Mouse (Mus musculus): ENCODE data around the gene Sncg. TPM values are rescaled to one million over a fixed set of nuclear protein-coding genes. Genes with fewer than 3 reads are reported as not detected.

The Sncg gene
- polyA plus RNA-seq, 1 experiment from 2014 or later: 2.3 TPM

DNA sequence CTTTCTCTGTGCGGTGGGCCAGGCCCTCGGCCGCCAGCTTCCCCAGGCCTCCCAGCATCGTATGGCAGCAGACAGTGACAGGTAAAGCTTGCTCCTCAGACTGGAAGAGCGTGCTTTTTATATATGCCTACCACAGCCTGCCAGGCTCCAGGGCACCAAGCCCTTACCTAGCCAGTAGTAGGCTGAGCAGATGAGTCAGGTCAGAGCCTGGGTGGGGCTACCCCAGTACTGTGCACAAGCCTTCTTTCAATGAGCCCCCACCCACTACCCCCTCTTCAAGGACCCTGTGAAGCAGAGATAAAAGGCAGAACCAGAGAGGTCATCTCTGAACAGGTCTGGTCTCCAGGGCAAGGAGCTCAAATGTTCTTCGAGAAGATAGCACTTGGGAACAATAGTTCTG is 19.3 kb downstream of the Sncg start, which contains the start of gene Fam25c:
Fam25c (minus strand) TSS at position 133 of the 400 bp plus-strand sequence.
- Histone ChIP-seq H3K27me3 (replicated peaks) (no peaks in the 10 kb centered on the region), H3K36me3 (no peaks in the 10 kb centered on the region), H3K4me2 (no peak within 1 kb of the TSS), H3K4me3 (no peak within 1 kb of the TSS), H3K27ac (ENCODE audit: poor library complexity, severe bottlenecking) (no peak within 1 kb of the TSS), H3K9me3 (replicated peaks) (no peaks in the 10 kb centered on the region), H3K4me1 (replicated peaks) (peaks cover 9% of the 10 kb centered on the region), H3K9ac (no peak within 1 kb of the TSS)
- WGBS: 66% methylated on average over 6 of the region's 6 CpGs
- ATAC-seq (ENCODE audit: insufficient number of reproducible peaks, low FRiP score): no peak

DNA sequence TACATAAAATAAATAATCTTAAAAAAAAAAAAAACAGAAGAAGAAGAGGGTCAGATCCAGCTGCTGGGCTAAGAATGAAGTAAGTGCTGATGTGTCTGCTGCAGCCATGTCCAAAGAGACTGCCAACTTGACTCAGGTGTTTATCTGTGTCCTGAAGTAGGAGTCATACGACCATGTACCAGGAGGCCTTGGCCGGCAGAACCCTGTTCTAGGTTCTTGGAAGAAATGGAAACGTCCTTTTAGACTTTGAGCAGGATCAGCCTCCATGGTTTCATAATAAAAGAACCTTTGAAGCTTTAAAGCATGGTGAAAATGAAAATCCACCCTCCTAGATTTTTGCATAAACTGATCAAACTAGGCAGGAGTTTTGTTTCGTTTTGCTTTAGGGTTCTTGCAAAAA is 20.1 kb downstream of the Sncg start:
- no peak for ATAC-seq (ENCODE audit: insufficient number of reproducible peaks, low FRiP score)
- 77% methylated on average over 4 of the region's 4 CpGs for WGBS
- H3K4me3 ChIP-seq: no peak overlapping the region

GRCm38 (mm10) chr14:34353326-34353725 is 21.3 kb downstream of the Sncg start:
- H3K9me3 ChIP-seq (replicated peaks): no peaks in the 10 kb centered on the region
- H3K36me3 ChIP-seq: no peaks in the 10 kb centered on the region
- H3K9ac ChIP-seq: no peak overlapping the region
- no peak for ATAC-seq (ENCODE audit: insufficient number of reproducible peaks, low FRiP score)
- H3K4me1 ChIP-seq (replicated peaks): peaks cover 9% of the 10 kb centered on the region
- 89% methylated on average over 3 of the region's 3 CpGs for WGBS
- no peak overlapping the region for H3K4me3 ChIP-seq
- H3K4me2 ChIP-seq: no peak overlapping the region
- no peak overlapping the region for H3K27ac ChIP-seq (ENCODE audit: poor library complexity, severe bottlenecking)
- no peaks in the 10 kb centered on the region for H3K27me3 ChIP-seq (replicated peaks)

More for the DNA sequence above, 20.1 kb downstream of the Sncg start:
- Histone ChIP-seq H3K27ac (ENCODE audit: poor library complexity, severe bottlenecking) (no peak overlapping the region), H3K27me3 (replicated peaks) (no peaks in the 10 kb centered on the region), H3K9me3 (replicated peaks) (no peaks in the 10 kb centered on the region), H3K9ac (no peak overlapping the region), H3K4me2 (no peak overlapping the region), H3K4me1 (replicated peaks) (peaks cover 9% of the 10 kb centered on the region), H3K36me3 (no peaks in the 10 kb centered on the region)

DNA sequence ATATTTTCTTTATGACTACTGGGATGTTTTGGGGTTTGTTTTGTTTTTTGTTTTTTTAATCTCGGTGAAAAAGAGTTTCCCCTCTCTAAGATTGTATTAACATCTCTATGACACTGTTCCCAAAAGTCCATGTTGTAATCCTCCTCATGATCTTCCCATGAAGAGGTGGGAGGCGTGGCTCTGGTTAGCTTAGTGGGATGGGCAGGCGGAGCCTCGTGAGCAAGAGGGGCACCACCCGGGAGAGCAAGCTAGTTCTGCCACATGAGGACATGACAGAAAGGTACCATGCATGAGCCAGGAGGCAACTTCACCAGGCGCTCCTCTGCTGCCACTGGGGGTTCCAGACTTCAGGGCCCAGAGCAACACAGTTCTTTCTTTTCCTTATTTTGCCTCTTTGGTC is 22.1 kb downstream of the Sncg start:
- Histone ChIP-seq H3K9me3 (replicated peaks) (no peaks in the 10 kb centered on the region), H3K4me2 (no peak overlapping the region), H3K36me3 (no peaks in the 10 kb centered on the region), H3K4me3 (no peak overlapping the region), H3K27me3 (replicated peaks) (no peaks in the 10 kb centered on the region), H3K9ac (no peak overlapping the region), H3K4me1 (replicated peaks) (peaks cover 9% of the 10 kb centered on the region), H3K27ac (ENCODE audit: poor library complexity, severe bottlenecking) (no peak overlapping the region)
- no peak for ATAC-seq (ENCODE audit: insufficient number of reproducible peaks, low FRiP score)
- WGBS: 61% methylated on average over 6 of the region's 6 CpGs

- whole genome bisulfite sequencing: 71% methylated on average over 3 of the region's 3 CpGs
- no peak overlapping the region for H3K9ac ChIP-seq
- no peak overlapping the region for H3K4me2 ChIP-seq
- ATAC-seq (ENCODE audit: insufficient number of reproducible peaks, low FRiP score): no peak
- H3K27me3 ChIP-seq (replicated peaks): no peaks in the 10 kb centered on the region
- H3K9me3 ChIP-seq (replicated peaks): no peaks in the 10 kb centered on the region
- H3K36me3 ChIP-seq: no peaks in the 10 kb centered on the region
- no peak overlapping the region for H3K4me3 ChIP-seq
- H3K4me1 ChIP-seq (replicated peaks): peaks cover 9% of the 10 kb centered on the region
- no peak overlapping the region for H3K27ac ChIP-seq (ENCODE audit: poor library complexity, severe bottlenecking)
These were observed 22.9 kb downstream of the Sncg start for GRCm38 (mm10) chr14:34351660-34352059.

- Histone ChIP-seq H3K4me3 (no peak overlapping the region), H3K9ac (no peak overlapping the region), H3K27ac (ENCODE audit: poor library complexity, severe bottlenecking) (no peak overlapping the region), H3K27me3 (replicated peaks) (no peaks in the 10 kb centered on the region), H3K9me3 (replicated peaks) (no peaks in the 10 kb centered on the region), H3K4me1 (replicated peaks) (no peaks in the 10 kb centered on the region; the same call in 1 of the 2 replicates), H3K4me2 (no peak overlapping the region), H3K36me3 (peaks cover 5% of the 10 kb centered on the region; the same call in 1 of the 2 replicates)
- no peak for ATAC-seq (ENCODE audit: insufficient number of reproducible peaks, low FRiP score)
- 85% methylated on average over 8 of the region's 8 CpGs for WGBS
These were observed 25.6 kb downstream of the Sncg start for GRCm38 (mm10) chr14:34349007-34349406.

- Histone ChIP-seq H3K4me2 (no peak overlapping the region), H3K36me3 (peaks cover 8% of the 10 kb centered on the region), H3K4me3 (no peak overlapping the region), H3K27ac (ENCODE audit: poor library complexity, severe bottlenecking) (no peak overlapping the region), H3K4me1 (replicated peaks) (no peaks in the 10 kb centered on the region; the same call in 1 of the 2 replicates), H3K9ac (no peak overlapping the region), H3K27me3 (replicated peaks) (no peaks in the 10 kb centered on the region), H3K9me3 (replicated peaks) (no peaks in the 10 kb centered on the region)
- WGBS: 73% methylated on average over 7 of the region's 7 CpGs
- no peak for ATAC-seq (ENCODE audit: insufficient number of reproducible peaks, low FRiP score)
These were observed 26.3 kb downstream of the Sncg start for GRCm38 (mm10) chr14:34348301-34348700.

- ATAC-seq (ENCODE audit: insufficient number of reproducible peaks, low FRiP score): no peak
- Histone ChIP-seq H3K36me3 (peaks cover 18% of the 10 kb centered on the region), H3K4me3 (no peak overlapping the region), H3K4me1 (replicated peaks) (no peaks in the 10 kb centered on the region; the same call in 1 of the 2 replicates), H3K4me2 (no peak overlapping the region), H3K27me3 (replicated peaks) (no peaks in the 10 kb centered on the region), H3K27ac (ENCODE audit: poor library complexity, severe bottlenecking) (no peak overlapping the region), H3K9me3 (replicated peaks) (no peaks in the 10 kb centered on the region), H3K9ac (no peak overlapping the region)
- 88% methylated on average over 5 of the region's 5 CpGs for WGBS
These were observed 27.5 kb downstream of the Sncg start for GRCm38 (mm10) chr14:34347084-34347483.

- Histone ChIP-seq H3K36me3 (peaks cover 29% of the 10 kb centered on the region), H3K4me1 (replicated peaks) (no peaks in the 10 kb centered on the region; the same call in 1 of the 2 replicates), H3K9ac (no peak overlapping the region), H3K4me2 (no peak overlapping the region), H3K9me3 (replicated peaks) (no peaks in the 10 kb centered on the region), H3K27ac (ENCODE audit: poor library complexity, severe bottlenecking) (no peak overlapping the region), H3K4me3 (no peak overlapping the region), H3K27me3 (replicated peaks) (no peaks in the 10 kb centered on the region)
- no peak for ATAC-seq (ENCODE audit: insufficient number of reproducible peaks, low FRiP score)
- WGBS: 62% methylated on average over 12 of the region's 12 CpGs
These were observed 28.6 kb downstream of the Sncg start for GRCm38 (mm10) chr14:34345771-34346566.

DNA sequence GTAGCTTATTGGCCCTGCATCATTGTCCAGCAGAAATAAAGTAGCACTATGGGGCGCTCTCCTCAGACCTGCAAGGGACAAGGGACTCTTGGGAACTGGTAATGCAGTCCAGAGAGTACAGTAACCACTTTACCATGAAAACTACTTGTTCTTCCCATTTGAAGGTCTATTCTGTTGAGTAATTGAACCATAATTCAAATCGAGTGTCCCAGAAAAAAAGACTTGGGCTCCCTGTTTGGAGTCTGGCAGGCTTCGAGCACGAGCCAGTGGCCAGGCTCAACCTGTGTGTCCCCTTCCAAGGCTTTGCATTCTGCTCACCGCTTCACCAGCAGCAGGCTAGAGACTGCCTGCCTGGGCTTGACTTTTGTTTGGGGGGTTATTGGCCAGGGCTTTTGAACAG is 30.2 kb downstream of the Sncg start:
- Histone ChIP-seq H3K4me1 (replicated peaks) (no peaks in the 10 kb centered on the region; the same call in 1 of the 2 replicates), H3K27me3 (replicated peaks) (no peaks in the 10 kb centered on the region), H3K36me3 (peaks cover 41% of the 10 kb centered on the region), H3K9ac (no peak overlapping the region), H3K27ac (ENCODE audit: poor library complexity, severe bottlenecking) (no peak overlapping the region), H3K4me3 (no peak overlapping the region), H3K4me2 (no peak overlapping the region), H3K9me3 (replicated peaks) (no peaks in the 10 kb centered on the region)
- ATAC-seq (ENCODE audit: insufficient number of reproducible peaks, low FRiP score): no peak
- WGBS: 87% methylated on average over 5 of the region's 5 CpGs

DNA sequence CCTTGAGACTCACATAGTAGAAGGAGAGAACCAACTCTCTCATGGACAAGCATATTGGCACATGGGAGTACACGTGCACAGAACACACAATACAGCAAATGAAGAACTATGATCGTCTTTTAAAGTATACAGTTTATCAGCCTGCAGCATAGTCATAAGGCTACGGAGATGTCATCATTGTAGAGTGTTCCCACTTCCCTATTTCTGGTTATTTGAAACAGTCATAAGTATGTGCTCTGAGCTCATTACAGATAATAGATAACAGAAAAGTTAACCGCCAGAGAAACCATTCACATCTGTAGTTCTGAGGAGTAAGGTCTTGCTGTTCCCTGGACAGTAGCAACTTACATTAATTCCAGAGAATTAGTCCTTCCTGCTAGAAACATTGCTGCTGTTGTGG is 31.5 kb downstream of the Sncg start:
- Histone ChIP-seq H3K4me1 (replicated peaks) (no peaks in the 10 kb centered on the region; the same call in 1 of the 2 replicates), H3K4me2 (no peak overlapping the region), H3K27me3 (replicated peaks) (no peaks in the 10 kb centered on the region), H3K9me3 (replicated peaks) (no peaks in the 10 kb centered on the region), H3K27ac (ENCODE audit: poor library complexity, severe bottlenecking) (no peak overlapping the region), H3K36me3 (peaks cover 54% of the 10 kb centered on the region), H3K9ac (no peak overlapping the region), H3K4me3 (no peak overlapping the region)
- ATAC-seq (ENCODE audit: insufficient number of reproducible peaks, low FRiP score): no peak
- WGBS: 86% methylated on average over 4 of the region's 4 CpGs
